Mouse (Mus musculus) cerebellum, adult 9-10 months (tissue): ENCODE measurements at regions not wholly inside any gene's neighbourhood (a gene's known extent, or its start where the extent isn't known, plus 50 kb on each side); places are given as distances from the start of the nearest gene placed in this dataset.

Experiments
- DNase-seq: peaks from one replicate; pipeline ENCODE4 v3.0.0; 2022

DNA sequence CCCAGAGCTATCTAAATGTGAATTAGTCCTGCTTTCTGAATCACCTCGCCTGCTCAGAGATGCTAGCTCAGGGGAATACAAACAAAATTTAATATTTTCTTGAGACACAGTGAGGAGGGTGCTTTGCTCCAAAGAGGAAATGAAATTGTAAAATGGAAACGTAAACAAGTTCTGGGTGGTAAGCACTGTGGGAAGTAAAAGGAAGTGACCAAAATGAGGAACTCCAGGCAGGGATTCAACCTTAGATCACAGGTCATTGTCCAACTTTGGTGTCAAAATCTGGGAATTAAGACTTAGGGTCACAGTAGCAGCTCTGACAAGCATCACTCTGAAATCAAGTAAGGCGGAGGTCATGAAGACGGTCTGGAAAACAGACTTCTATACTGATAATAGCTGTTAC lies 90.2 kb upstream of the Tmtc1 start:
- DNase-seq = no peak

DNA sequence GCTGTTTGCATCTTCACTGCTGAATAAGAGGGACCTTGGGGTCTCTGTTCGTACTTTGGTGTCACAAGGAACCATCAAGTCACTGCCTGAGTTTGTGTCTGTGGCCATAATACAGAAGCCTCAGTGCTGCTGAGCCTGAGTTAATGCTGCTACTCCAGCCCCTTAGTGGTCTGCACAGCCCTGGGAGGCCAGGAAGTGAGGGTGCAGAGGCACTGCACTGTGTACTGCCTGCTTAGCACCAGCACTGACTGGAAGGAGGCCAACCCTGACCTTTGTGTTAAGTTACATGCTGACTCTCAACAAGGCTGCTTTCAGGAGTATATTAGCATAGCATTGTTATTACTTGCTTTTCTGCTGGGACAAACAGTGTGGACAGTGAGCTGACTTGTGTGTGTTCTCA lies 86.9 kb upstream of the Tmtc1 start:
- no peak for DNase-seq

DNA sequence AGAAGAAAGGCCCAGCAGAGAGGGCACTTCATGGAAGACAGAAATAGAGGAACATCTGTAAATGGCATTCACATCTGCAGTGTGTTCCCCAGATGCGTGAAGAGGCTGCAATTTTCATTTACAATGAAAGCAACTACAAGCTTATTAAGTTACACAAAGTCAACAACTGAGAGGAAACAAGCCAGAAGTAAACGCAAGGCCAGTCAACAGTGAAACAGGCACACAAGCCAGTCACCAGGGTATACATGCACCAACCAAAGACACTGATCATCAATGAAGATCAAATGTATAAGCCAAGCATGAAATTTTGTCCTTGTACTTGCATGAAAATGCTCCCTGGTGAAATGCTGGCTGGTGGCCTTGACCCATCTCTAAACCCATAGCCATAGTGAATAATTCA lies 84.4 kb upstream of the Tmtc1 start:
- DNase-seq = no peak

DNA sequence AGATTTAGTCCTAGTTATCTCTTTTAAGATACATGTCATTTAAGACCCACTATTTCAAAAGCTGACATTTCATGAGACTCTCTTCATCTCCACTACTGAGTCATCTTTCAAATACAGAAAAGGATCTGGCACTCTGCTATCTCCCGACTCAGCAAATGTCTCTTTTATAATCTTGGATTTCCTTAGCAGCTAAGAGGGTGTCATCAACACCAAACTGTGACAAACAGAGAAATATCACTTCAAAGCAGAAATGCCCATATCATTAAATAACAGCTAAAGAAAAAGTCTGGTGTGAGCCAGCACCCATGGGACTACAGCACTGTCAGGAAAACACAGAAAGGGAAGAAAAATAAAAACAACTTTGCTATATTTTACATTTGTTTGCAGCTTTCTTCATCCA lies 78.7 kb upstream of the Tmtc1 start:
- no peak for DNase-seq

DNA sequence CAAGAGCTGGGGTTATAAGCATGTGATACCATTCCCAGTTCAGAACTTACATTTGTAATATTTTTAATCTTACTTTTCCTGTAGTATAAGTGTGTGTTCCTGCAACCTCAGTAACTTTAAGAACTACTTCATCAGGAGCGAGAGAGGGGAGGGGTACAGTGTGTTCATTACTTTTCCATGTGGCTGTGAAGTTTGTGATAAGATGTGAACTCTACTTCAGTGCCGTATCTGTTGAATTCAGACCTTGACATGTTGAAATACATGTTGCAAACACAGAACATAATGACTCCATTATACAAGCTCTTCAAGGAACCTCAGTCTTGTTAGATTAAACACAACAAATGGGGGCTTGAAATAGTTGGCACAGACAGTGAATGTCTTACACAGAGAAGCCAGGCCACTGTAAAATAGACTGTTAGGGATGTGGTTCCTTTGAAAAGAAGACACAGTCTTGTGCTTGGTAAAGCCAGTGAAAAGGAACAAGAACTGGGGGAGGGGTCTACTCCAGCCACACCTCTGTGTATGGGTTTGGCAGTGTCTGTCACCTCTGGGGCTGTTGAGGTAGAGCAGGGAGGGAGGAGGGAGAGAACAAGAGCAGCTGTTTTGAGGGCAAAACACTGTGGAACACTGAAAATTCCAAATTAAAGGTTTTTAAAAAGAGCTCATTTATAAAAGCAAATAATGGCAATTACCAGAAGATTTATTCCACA lies 73.5 kb upstream of the Tmtc1 start:
- no peak for DNase-seq

DNA sequence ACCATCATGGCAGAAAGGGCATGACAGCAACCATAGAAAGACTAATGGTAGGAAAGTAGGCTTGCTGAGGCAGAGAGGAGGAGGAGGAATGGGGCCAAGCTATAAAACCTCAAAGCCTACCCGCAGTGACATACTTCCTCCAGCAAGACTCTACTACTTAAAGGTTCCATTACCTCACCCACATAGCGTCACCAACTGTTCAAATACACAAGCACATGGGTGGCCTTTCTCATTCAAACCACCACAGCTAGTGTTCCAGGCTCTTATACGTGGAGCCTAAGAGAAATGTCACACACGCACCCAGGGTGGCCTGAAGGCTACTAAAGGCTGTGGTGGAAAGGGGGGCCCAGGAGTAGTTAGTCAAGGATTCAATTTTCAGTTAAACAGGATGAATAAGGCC lies 72.5 kb upstream of the Tmtc1 start:
- no peak for DNase-seq

DNA sequence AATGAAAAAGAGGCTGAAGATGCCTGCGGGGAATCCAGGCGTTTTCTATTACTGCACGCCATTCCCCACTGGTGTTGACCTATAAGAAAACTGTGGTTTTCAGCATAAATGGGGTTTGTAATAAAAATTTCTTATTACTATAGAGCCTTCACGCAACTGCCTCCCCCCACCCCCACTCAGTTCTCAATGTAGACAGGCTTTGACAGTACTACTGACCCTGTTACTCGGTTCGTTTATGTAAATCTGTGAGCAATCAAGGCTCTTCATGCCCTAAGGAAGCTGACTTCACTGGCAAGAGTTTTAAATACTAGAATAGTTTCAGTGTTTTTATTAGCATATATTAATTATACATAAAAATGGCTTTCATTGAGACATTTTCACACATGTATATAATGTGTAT lies 70.9 kb upstream of the Tmtc1 start:
- DNase-seq = no peak

DNA sequence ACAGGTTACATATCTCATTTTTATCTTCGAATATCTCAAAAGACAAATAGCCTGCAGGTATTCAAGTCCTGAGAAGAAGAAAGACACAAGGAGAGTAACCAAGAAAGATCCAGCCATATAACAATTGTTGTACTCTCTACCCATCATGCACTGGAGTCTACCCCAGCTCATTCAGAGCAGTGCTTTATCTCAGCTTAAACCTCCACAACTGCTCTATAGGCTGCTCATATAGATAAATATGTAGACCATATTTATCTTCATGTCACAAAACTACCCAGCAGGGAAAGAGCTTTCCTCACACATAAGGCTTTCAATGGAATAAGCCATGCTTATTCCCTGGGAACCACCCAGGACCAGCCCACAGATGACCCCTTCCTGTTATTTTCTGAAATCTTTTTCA lies 70.5 kb upstream of the Tmtc1 start:
- no peak for DNase-seq

DNA sequence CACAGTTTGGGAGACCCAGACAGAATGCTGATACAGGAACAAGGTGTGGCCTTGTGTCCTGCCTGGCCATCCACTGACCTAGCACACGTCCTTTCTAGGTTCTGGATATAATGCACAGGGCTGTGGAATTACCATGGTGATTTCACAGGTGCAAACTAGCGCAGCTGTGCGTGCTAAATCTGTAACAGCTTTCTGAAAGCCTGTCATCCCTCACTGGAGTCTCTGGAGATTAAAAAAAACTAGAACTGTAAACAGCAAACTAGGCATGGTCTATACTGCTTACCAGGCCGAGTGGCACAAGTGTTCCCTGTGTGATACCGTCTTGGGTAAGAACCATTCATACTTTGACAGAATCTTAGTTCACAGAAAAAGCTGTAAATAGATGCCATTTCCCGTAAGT lies 69.9 kb upstream of the Tmtc1 start:
- no peak for DNase-seq

DNA sequence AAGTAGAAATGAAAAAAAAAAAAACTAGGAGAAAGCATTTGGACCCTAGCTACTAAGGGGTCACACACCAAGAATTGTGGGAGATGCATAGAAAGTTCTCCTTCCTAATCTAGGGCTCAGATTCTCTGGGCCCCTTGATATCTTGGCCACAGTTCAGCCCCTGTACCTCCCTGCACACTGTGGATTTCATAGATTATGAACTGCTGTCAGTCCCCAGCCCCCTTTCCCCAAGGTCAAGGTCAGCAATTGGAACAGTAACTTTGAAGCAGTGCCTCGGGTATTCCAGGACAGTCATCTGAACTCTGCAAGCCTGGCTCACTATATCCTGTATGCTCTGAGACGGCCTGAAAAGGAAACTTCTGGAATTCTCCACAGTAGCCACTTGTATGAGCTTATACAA lies 68.9 kb upstream of the Tmtc1 start:
- DNase-seq = no peak

DNA sequence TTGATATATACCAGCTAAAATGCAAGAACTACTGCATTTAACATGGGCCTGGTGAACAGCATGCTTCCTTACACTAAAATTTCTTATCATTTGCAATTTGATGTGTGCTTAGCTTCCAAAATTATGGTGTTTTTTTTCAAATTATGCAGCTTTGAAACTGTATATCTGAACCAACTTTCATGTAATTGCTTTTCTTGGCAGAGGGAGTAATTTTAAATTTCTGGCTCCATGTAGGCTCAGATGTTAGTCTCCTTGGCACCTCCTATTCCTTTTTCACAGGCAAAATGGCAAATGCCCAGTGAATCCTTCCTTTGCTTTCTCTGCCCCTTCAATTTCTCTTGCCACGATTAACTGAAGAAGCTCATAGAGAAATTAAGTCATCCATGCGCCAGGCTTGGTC lies 61.1 kb upstream of the Tmtc1 start:
- DNase-seq = no peak

DNA sequence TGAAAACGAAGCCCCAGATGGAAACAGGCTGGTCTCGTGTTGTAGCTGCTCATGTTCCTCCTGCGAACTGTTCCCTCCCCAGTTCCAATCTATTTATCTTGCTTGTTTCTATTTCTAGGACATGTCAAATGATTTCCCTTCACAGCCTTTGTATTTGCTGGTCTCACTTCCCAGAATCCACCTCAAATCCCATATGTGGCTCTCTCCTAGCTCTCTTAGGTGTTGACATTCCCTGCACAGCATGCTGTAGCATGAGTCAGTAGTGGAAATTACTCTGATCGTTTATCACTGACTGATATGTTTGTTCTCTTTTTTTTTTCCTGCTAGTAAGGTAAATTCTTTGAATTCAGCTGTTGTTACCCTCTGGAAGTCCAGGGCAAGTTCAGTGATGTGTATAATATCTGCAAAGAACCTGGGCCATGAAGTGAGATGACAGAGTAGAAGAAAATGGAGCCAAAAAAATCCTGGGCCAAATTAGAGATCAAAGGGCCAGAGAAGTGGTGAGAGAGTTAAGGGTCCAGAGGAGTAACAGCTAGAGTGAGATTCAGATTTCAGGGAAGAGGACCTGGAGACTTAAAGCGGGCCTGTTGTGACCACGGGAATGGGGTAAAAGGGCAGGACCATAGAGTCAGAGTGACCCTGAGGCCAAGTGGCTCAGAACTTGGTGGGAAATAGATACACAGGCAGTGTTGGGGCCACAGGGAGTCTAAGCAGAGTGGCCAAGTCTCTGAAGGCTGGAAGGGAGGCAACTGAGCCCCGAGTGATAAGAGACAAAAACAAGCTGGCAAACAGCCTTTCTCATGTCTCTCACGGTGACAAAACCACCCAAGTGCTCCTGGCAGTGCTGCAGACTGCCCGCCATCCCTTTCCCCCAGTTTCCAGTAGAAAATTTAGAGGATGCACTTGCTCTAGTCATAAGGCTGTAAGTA lies 56.3 kb upstream of the Tmtc1 start:
- no peak for DNase-seq
